Mouse (Mus musculus) heart, adult 2 months (tissue): Measurements from ENCODE around the gene Eva1a. TPM values are rescaled to one million over a fixed set of nuclear protein-coding genes. Genes with fewer than 3 reads are reported as not detected.

Source experiments
- DNase-seq, 2 experiments: peaks; one replicate each; pipeline ENCODE4 v3.0.0; 2021
- H3K27ac ChIP-seq: fragments of 200-600 bp; 2 replicates; pipeline ENCODE4 v1.8.1; 2022
- H3K27me3 ChIP-seq: fragments of 200-500 bp; 2 replicates; pipeline ENCODE4 v1.6.1; 2012; ENCODE audit warnings: mild to moderate bottlenecking, low read length, inconsistent platforms, mixed read lengths; ENCODE audit not compliant: control insufficient read depth, insufficient read depth
- H3K36me3 ChIP-seq: fragments of 200-500 bp; 2 replicates; pipeline ENCODE4 v1.6.1; 2012; ENCODE audit warnings: low read length, inconsistent platforms; ENCODE audit not compliant: control insufficient read depth, insufficient read depth
- H3K4me1 ChIP-seq: fragments of 200-500 bp; 2 replicates; pipeline ENCODE4 v1.6.1; 2011; ENCODE audit warnings: low read length; ENCODE audit not compliant: control insufficient read depth, insufficient read depth
- H3K4me3 ChIP-seq: fragments of 200-600 bp; 2 replicates; pipeline ENCODE4 v1.8.1; 2022
- H3K79me2 ChIP-seq: fragments of 200-500 bp; replicated peaks from 2 replicates; pipeline ENCODE4 v1.6.1; 2012; ENCODE audit warnings: mild to moderate bottlenecking, inconsistent platforms, low read length, moderate library complexity, mixed read lengths; ENCODE audit not compliant: control insufficient read depth, insufficient read depth
- H3K9ac ChIP-seq: fragments of 200-500 bp; 2 replicates; pipeline ENCODE4 v1.6.1; 2012; ENCODE audit warnings: low read depth, mild to moderate bottlenecking, control low read depth, inconsistent platforms, low read length, mixed read lengths
- CTCF ChIP-seq: fragments of 200-600 bp; IDR thresholded peaks from 2 replicates; pipeline ENCODE4 v1.8.1; 2022; ENCODE audit warnings: antibody characterized with exemption, mild to moderate bottlenecking, moderate library complexity
- EP300 ChIP-seq: fragments of 200-500 bp; IDR thresholded peaks from 2 replicates; pipeline ENCODE4 v1.6.1; 2011; ENCODE audit warnings: low read depth, low read length, control low read depth; ENCODE audit not compliant: insufficient read depth
- POLR2A ChIP-seq: fragments of 200-500 bp; IDR thresholded peaks from 2 replicates; pipeline ENCODE4 v1.6.1; 2011; ENCODE audit warnings: mild to moderate bottlenecking, low read depth, low read length, control low read depth; ENCODE audit not compliant: insufficient read depth
- WGBS: fragments of 180-500 bp; shearing (Covaris S2); methylation state at CpG from one replicate; pipeline ENCODE4 v1.1.7; 2018; 5-methylcytosine and 5-hydroxymethylcytosine counted together
- intact Hi-C: fragments of 180-260 bp; cut with DNase I; formaldehyde crosslinking; loops from one replicate; pipeline ENCODE4 v1.15.1; 2025
- polyA plus RNA-seq: library from polyadenylated mRNA; depleted of rRNA; stranded (reverse); fragments of >200 nt; gene quantifications from 2 replicates; pipeline ENCODE4 v1.2.3, GENCODE M21; 2012
- total RNA-seq, 2 experiments: library from RNA; stranded (reverse); gene quantifications; 2 replicates each; pipeline ENCODE4 v1.2.3; 2021

The Eva1a gene
- total and polyA plus RNA-seq, 3 experiments = 1.8 to 2.4 (median 2.0) TPM

- Histone ChIP-seq H3K27ac (no peak overlapping the region), H3K4me1 (peaks cover 14% of the 10 kb centered on the region), H3K4me3 (no peak overlapping the region), H3K36me3 (no peaks in the 10 kb centered on the region), H3K9ac (no peak overlapping the region), H3K27me3 (no peaks in the 10 kb centered on the region), H3K79me2 (no peaks in the 10 kb centered on the region)
- 68% methylated on average over 2 of the region's 2 CpGs for WGBS
- no peak for DNase-seq
- intact Hi-C loops = no loop called here
- TF ChIP-seq CTCF (no peak), EP300 (no peak), POLR2A (no peak)
Measured at GRCm38 (mm10) chr6:82052726-82053118, 11.9 kb downstream of the Eva1a start.

- intact Hi-C loops = no loop called here
- no peak overlapping the region for H3K9ac ChIP-seq
- no peak overlapping the region for H3K27ac ChIP-seq
- peaks cover 14% of the 10 kb centered on the region for H3K4me1 ChIP-seq
- H3K36me3 ChIP-seq = no peaks in the 10 kb centered on the region
- WGBS = 71% methylated on average over 7 of the region's 7 CpGs
- no peaks in the 10 kb centered on the region for H3K79me2 ChIP-seq
- no peak for DNase-seq
- H3K27me3 ChIP-seq = no peaks in the 10 kb centered on the region
- H3K4me3 ChIP-seq = no peak overlapping the region
- TF ChIP-seq CTCF (peak; percentile 63), POLR2A (no peak)
Measured at GRCm38 (mm10) chr6:82054854-82055253, 14.0 kb downstream of the Eva1a start.

- WGBS = 49% methylated on average over 7 of the region's 7 CpGs
- H3K27ac ChIP-seq = no peak overlapping the region
- intact Hi-C loops = no loop called here
- no peak overlapping the region for H3K4me3 ChIP-seq
- no peaks in the 10 kb centered on the region for H3K4me1 ChIP-seq
- H3K79me2 ChIP-seq = no peaks in the 10 kb centered on the region
- no peak for DNase-seq
- H3K9ac ChIP-seq = no peak overlapping the region
- no peak for TF ChIP-seq POLR2A
- TF ChIP-seq EP300 = no peak
- TF ChIP-seq CTCF = no peak
- H3K27me3 ChIP-seq = no peaks in the 10 kb centered on the region
- H3K36me3 ChIP-seq = no peaks in the 10 kb centered on the region
Measured at GRCm38 (mm10) chr6:82059896-82060295, 19.1 kb downstream of the Eva1a start.

DNA sequence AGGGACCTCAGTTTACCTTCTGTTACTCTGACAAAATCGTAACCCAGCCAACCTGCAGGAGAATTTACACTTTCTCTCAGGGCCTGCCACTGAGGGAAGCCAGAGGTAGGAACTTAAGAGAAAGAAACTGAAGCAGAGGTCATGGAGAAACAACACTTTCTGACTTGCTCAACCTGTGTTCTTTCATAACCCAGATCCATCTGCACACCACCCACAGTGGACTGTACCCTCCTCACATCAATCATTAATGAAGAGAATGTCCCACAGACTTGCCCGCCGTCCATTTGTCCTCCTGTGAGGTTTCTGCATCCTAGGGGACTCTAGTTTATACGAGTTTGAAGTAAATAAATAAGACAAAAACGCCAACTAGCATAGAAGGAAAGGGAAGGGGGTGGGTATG, 24.4 kb downstream of the Eva1a start:
- H3K27me3 ChIP-seq = no peaks in the 10 kb centered on the region
- no peaks in the 10 kb centered on the region for H3K79me2 ChIP-seq
- no peak overlapping the region for H3K4me3 ChIP-seq
- WGBS = 82% methylated on average over 5 of the region's 5 CpGs
- DNase-seq = no peak
- intact Hi-C loops = no loop called here
- no peak overlapping the region for H3K9ac ChIP-seq
- no peaks in the 10 kb centered on the region for H3K36me3 ChIP-seq
- TF ChIP-seq CTCF (no peak), EP300 (no peak), POLR2A (no peak)
- H3K4me1 ChIP-seq = peaks cover 4% of the 10 kb centered on the region; the same call in 1 of the 2 replicates
- no peak overlapping the region for H3K27ac ChIP-seq

DNA sequence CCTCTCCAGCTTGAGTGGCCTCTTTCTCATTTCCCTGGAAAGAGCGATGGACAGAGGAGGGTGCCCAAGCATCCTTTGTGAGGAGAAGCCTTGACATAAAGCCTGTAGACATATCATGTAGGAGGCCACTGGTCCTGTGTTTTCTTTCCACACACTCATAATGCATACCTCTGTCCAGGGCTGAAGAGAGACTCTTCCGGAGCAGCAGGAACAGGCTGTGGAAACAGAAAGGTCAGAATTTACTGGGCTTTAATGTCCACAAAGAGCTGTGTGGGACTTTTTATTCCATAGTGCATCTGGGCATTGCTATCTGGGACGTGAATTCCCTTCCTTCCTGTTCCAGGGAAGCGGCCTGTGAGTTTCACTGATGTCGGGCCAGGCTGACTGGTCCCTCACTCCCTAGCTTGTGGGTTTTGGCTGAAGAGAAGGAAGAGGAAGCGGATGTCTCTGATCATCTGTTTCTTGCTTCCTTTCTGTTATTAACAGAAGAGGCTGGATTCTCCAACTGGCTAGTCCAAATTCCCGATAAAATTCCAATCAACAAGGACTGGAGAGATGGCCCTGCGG, 25.8 kb downstream of the Eva1a start:
- 42% methylated on average over 8 of the region's 8 CpGs for WGBS
- TF ChIP-seq EP300 = peak; percentile 78; the same call in 1 of the 2 replicates
- TF ChIP-seq POLR2A = no peak; the same call in 1 of the 2 replicates
- H3K4me1 ChIP-seq = peaks cover 4% of the 10 kb centered on the region; the same call in 1 of the 2 replicates
- no peaks in the 10 kb centered on the region for H3K27me3 ChIP-seq
- no peaks in the 10 kb centered on the region for H3K36me3 ChIP-seq
- no peaks in the 10 kb centered on the region for H3K79me2 ChIP-seq
- H3K4me3 ChIP-seq = no peak overlapping the region
- peak in 1 of 2 experiments; percentile 48 for DNase-seq
- no peak overlapping the region for H3K9ac ChIP-seq
- intact Hi-C loops = no loop called here
- H3K27ac ChIP-seq = peak overlapping the region; percentile 53

GRCm38 (mm10) chr6:82070459-82070858, 29.6 kb downstream of the Eva1a start:
- 77% methylated on average over 6 of the region's 6 CpGs for WGBS

More at GRCm38 (mm10) chr6:82070459-82070858, 29.6 kb downstream of the Eva1a start:
- H3K36me3 ChIP-seq = no peaks in the 10 kb centered on the region
- no peak overlapping the region for H3K4me3 ChIP-seq
- H3K79me2 ChIP-seq = no peaks in the 10 kb centered on the region
- intact Hi-C loops = no loop called here
- TF ChIP-seq POLR2A = no peak
- TF ChIP-seq CTCF = no peak
- TF ChIP-seq EP300 = no peak
- no peak for DNase-seq
- H3K9ac ChIP-seq = no peak overlapping the region
- H3K27me3 ChIP-seq = no peaks in the 10 kb centered on the region
- H3K4me1 ChIP-seq = peaks cover 4% of the 10 kb centered on the region; the same call in 1 of the 2 replicates
- no peak overlapping the region for H3K27ac ChIP-seq
